Mouse (Mus musculus) urinary bladder, postnatal 4 days (tissue): ENCODE measurements around the gene Fkbp15.

ENCODE experiments used
- DNase-seq, 2 experiments: peaks; one replicate each; pipeline ENCODE4 v3.0.0; 2021 to 2022; ENCODE audit warnings: low spot score in 2 of 2

Gene Fkbp15

GRCm38 (mm10) chr4:62372818-62373520 lies 12.6 kb upstream of the Fkbp15 start:
- no peak for DNase-seq

- no peak for DNase-seq
Observed at GRCm38 (mm10) chr4:62372410-62372809, 12.1 kb upstream of the Fkbp15 start.

- DNase-seq, result no peak
Observed at GRCm38 (mm10) chr4:62369091-62369490, 8.7 kb upstream of the Fkbp15 start.

- DNase-seq, result no peak
Observed at GRCm38 (mm10) chr4:62367586-62367985, 7.2 kb upstream of the Fkbp15 start.

- no peak for DNase-seq
Observed at GRCm38 (mm10) chr4:62366291-62366690, 5.9 kb upstream of the Fkbp15 start.

- no peak for DNase-seq
Observed at GRCm38 (mm10) chr4:62364299-62364698, 4.0 kb upstream of the Fkbp15 start.

- DNase-seq, result no peak
Observed at GRCm38 (mm10) chr4:62362437-62362836, 2.1 kb upstream of the Fkbp15 start.

- DNase-seq, result no peak
Observed at GRCm38 (mm10) chr4:62361997-62362396, 1.6 kb upstream of the Fkbp15 start.

- DNase-seq, result no peak
Observed at GRCm38 (mm10) chr4:62361571-62361970, 1.2 kb upstream of the Fkbp15 start.

GRCm38 (mm10) chr4:62360805-62361455 lies 582 bp upstream of the Fkbp15 start:
- DNase-seq, result no peak

GRCm38 (mm10) chr4:62359256-62359775 lies 1.0 kb downstream of the Fkbp15 start:
- no peak for DNase-seq

- DNase-seq, result no peak
Observed at GRCm38 (mm10) chr4:62357631-62358148, 2.7 kb downstream of the Fkbp15 start.

GRCm38 (mm10) chr4:62349371-62349770 lies 11.0 kb downstream of the Fkbp15 start:
- DNase-seq, result no peak

- DNase-seq, result no peak
Observed at GRCm38 (mm10) chr4:62348329-62348705, 12.0 kb downstream of the Fkbp15 start.

- no peak for DNase-seq
Observed at GRCm38 (mm10) chr4:62347605-62348328, 12.6 kb downstream of the Fkbp15 start.

- DNase-seq, result no peak
Observed at GRCm38 (mm10) chr4:62345827-62346226, 14.5 kb downstream of the Fkbp15 start.

GRCm38 (mm10) chr4:62344000-62344399 lies 16.3 kb downstream of the Fkbp15 start:
- DNase-seq, result no peak

- no peak for DNase-seq
Observed at GRCm38 (mm10) chr4:62338536-62338935, 21.8 kb downstream of the Fkbp15 start.

GRCm38 (mm10) chr4:62331977-62332376 lies 28.4 kb downstream of the Fkbp15 start:
- no peak for DNase-seq

GRCm38 (mm10) chr4:62328941-62329660 lies 31.2 kb downstream of the Fkbp15 start:
- no peak for DNase-seq

- DNase-seq, result no peak
Observed at GRCm38 (mm10) chr4:62326111-62326510, 34.2 kb downstream of the Fkbp15 start.

GRCm38 (mm10) chr4:62322684-62323083 lies 37.7 kb downstream of the Fkbp15 start:
- DNase-seq, result no peak
